Mouse (Mus musculus): ENCODE data around the gene Oser1.

GRCm38 (mm10) chr2:163452738-163453137 is 28.2 kb upstream of the Oser1 start:
- TF ChIP-seq POLR2A (IDR thresholded peaks at IDR 0.05; ENCODE audit: borderline replicate concordance, insufficient read depth, low read length) (no peak), CTCF (IDR thresholded peaks at IDR 0.05; ENCODE audit: borderline replicate concordance, insufficient read depth, low read depth, low read length) (peak; percentile 34; the same call in 1 of the 2 replicates)
